Mouse (Mus musculus) small intestine, adult 2 months (tissue): ENCODE measurements around the gene Dnajc15.

Experiments
- CTCF ChIP-seq: fragments of 200-500 bp; IDR thresholded peaks from 2 replicates; pipeline ENCODE4 v1.5.1; 2012; ENCODE audit warnings: low read depth, mild to moderate bottlenecking, control low read depth, inconsistent platforms, low read length, moderate library complexity, mixed read lengths; ENCODE audit not compliant: insufficient replicate concordance, insufficient read length; ENCODE audit errors: extremely low read depth
- POLR2A ChIP-seq: fragments of 200-500 bp; IDR thresholded peaks from 2 replicates; pipeline ENCODE4 v1.6.1; 2012; ENCODE audit warnings: low read depth, mild to moderate bottlenecking, control low read depth, inconsistent platforms, low read length, moderate library complexity

GRCm38 (mm10) chr14:77812890-77813289, 62.0 kb downstream of the Dnajc15 start:
- TF ChIP-seq CTCF (no peak), POLR2A (no peak)
